In the genomic region with DNA sequence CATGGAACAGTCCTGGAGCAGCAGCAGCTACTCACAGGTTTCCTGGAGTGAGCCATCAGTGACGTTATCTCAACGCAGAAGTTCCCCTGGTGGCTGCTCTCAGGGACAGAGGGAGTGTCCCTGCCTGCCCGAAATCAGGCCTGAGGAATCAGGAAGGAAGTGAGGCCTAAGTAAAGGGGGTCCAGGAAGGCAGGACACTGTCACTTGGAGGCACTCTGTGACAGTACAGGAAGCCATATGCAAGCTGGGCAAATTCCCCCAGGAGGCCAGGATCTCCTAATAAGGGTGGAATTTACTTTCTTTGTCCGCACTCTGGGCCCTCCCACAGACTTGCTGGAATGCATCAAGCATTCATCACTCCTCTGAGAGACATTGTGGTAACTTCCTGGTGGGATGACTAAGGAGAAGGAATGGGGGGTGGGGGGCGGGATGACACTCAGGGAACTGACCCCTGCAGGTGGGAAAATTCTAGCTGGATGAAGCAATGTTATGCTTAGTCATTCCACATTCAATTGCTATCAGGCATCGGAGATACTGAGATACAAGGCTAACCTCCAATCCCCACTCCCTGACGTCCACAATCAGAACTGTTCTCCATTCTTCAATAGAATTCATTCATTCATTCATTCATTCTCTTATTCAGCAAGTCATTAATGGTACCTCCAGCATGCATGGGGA, we compare ENCODE assay signal across 9 mouse cellular contexts.
A peak's percentile ranks its signal among the peaks of the same experiment; 100 is the strongest.
DNase-seq lines count a peak whose midpoint lies in the region; ATAC-seq lines count a peak whose summit lies in the region.
"Had no signal": no experiment of that assay in that cellular context is flagged by ENCODE, and none has a peak within 500 bp of the region (broad histone marks: within the 10 kb centered on the region; RNA-seq: fewer than 3 reads in every experiment).

No protein-coding gene starts in this region.

- intact Hi-C loops in gastrocnemius, postnatal 36 days (cut with DNase I): no loop called here

- peak; percentile 26 for DNase-seq in gastrocnemius, adult 18-20 months (ENCODE audit: low spot score)
- DNase-seq in gastrocnemius, postnatal 36 days: no peak
- DNase-seq in liver, embryonic 13.5 days: no peak
- DNase-seq in layer of hippocampus, postnatal 10 days (ENCODE audit: low spot score in 2 of 2): no peak
- DNase-seq in testis, postnatal 14 days (ENCODE audit: low spot score): no peak

- H3K9me3 ChIP-seq in embryonic facial prominence, embryonic 15.5 days (replicated peaks): no peaks in the 10 kb centered on the region
- H3K9me3 ChIP-seq in hindbrain, embryonic 15.5 days: no peaks in the 10 kb centered on the region
- H3K9me3 ChIP-seq in liver, embryonic 13.5 days (replicated peaks): no peaks in the 10 kb centered on the region
- H3K9me3 ChIP-seq: neural tube, embryonic 12.5 days had no signal

- no peak overlapping the region for H3K4me3 ChIP-seq in embryonic facial prominence, embryonic 15.5 days (replicated peaks)
- H3K4me3 ChIP-seq in hindbrain, embryonic 15.5 days: no peak overlapping the region
- H3K4me3 ChIP-seq in liver, embryonic 13.5 days (replicated peaks): no peak overlapping the region
- H3K4me3 ChIP-seq: neural tube, embryonic 12.5 days had no signal

- H3K4me1 ChIP-seq in embryonic facial prominence, embryonic 15.5 days: peaks cover 21% of the 10 kb centered on the region
- H3K4me1 ChIP-seq in hindbrain, embryonic 15.5 days (replicated peaks): peaks cover 26% of the 10 kb centered on the region
- peaks cover 22% of the 10 kb centered on the region for H3K4me1 ChIP-seq in liver, embryonic 13.5 days (replicated peaks)

- WGBS in embryonic facial prominence, embryonic 15.5 days: 40% methylated on average over 7 of the region's 7 CpGs
- 22% methylated on average over 7 of the region's 7 CpGs for WGBS in hindbrain, embryonic 15.5 days
- 35% methylated on average over 7 of the region's 7 CpGs for WGBS in liver, embryonic 13.5 days (ENCODE audit: insufficient replicate concordance)

- peak overlapping the region; percentile 39; the same call in 1 of the 2 replicates for H3K27ac ChIP-seq in embryonic facial prominence, embryonic 15.5 days (replicated peaks)
- no peak overlapping the region for H3K27ac ChIP-seq in hindbrain, embryonic 15.5 days (replicated peaks)
- peak overlapping the region; percentile 55 for H3K27ac ChIP-seq in liver, embryonic 13.5 days
- H3K27ac ChIP-seq: neural tube, embryonic 12.5 days had no signal

- H3K9ac ChIP-seq in embryonic facial prominence, embryonic 15.5 days: no peak overlapping the region
- H3K9ac ChIP-seq in hindbrain, embryonic 15.5 days: no peak overlapping the region
- no peak overlapping the region for H3K9ac ChIP-seq in liver, embryonic 13.5 days
- H3K9ac ChIP-seq: neural tube, embryonic 12.5 days had no signal

- H3K4me2 ChIP-seq in embryonic facial prominence, embryonic 15.5 days (replicated peaks): no peak overlapping the region
- no peak overlapping the region for H3K4me2 ChIP-seq in hindbrain, embryonic 15.5 days
- no peak overlapping the region for H3K4me2 ChIP-seq in liver, embryonic 13.5 days
- H3K4me2 ChIP-seq: neural tube, embryonic 12.5 days had no signal

- H3K36me3 ChIP-seq in embryonic facial prominence, embryonic 15.5 days: no peaks in the 10 kb centered on the region
- H3K36me3 ChIP-seq in hindbrain, embryonic 15.5 days: no peaks in the 10 kb centered on the region
- H3K36me3 ChIP-seq in liver, embryonic 13.5 days: peaks cover 62% of the 10 kb centered on the region
- H3K36me3 ChIP-seq: neural tube, embryonic 12.5 days had no signal

- H3K27me3 ChIP-seq in embryonic facial prominence, embryonic 15.5 days: no peaks in the 10 kb centered on the region
- H3K27me3 ChIP-seq in hindbrain, embryonic 15.5 days: no peaks in the 10 kb centered on the region
- no peaks in the 10 kb centered on the region for H3K27me3 ChIP-seq in liver, embryonic 13.5 days
- H3K27me3 ChIP-seq: neural tube, embryonic 12.5 days had no signal

- no peak for ATAC-seq in embryonic facial prominence, embryonic 15.5 days (ENCODE audit: insufficient number of reproducible peaks, low FRiP score, low TSS enrichment, low read depth)
- peak; percentile 47; the same call in 1 of the 2 replicates for ATAC-seq in hindbrain, embryonic 15.5 days (ENCODE audit: low FRiP score, low read depth)
- peak; percentile 67 for ATAC-seq in liver, embryonic 13.5 days (ENCODE audit: low read depth)
- ATAC-seq in neutrophil, adult 5-6 weeks (ENCODE audit: extremely low read depth, insufficient number of reproducible peaks, low FRiP score, poor library complexity, severe bottlenecking): peak; percentile 18; the same call in 1 of the 2 replicates
